Mouse (Mus musculus): ENCODE results near the gene Ms4a4c. TPM values are rescaled to one million over a fixed set of nuclear protein-coding genes. Genes with fewer than 3 reads are reported as not detected.
"Not testable (repeated sequence)": the region's sequence is repeated elsewhere in the genome, so short reads cannot be mapped to it uniquely, and the experiment has no call there.

Gene Ms4a4c
- not detected for total RNA-seq (2021)
- long read RNA-seq, experiment 1 = 0 reads
- long read RNA-seq, experiment 2 = 0 reads

GRCm38 (mm10) chr19:11404527-11404926 is at the start of gene Ms4a4c:
Gene Ms4a4c (plus strand): TSS chr19:11404770.
- no peak for DNase-seq (ENCODE audit: low spot score in 2 of 2)

GRCm38 (mm10) chr19:11355730-11356129 is 48.8 kb upstream of the Ms4a4c start:
- no peak for DNase-seq (ENCODE audit: low spot score in 2 of 2)

GRCm38 (mm10) chr19:11360106-11360505 is 44.5 kb upstream of the Ms4a4c start:
- DNase-seq (ENCODE audit: low spot score in 2 of 2) = no peak

GRCm38 (mm10) chr19:11362002-11362401 is 42.6 kb upstream of the Ms4a4c start:
- DNase-seq (ENCODE audit: low spot score in 2 of 2) = no peak

- DNase-seq (ENCODE audit: low spot score in 2 of 2) = no peak
These were observed 36.3 kb upstream of the Ms4a4c start for GRCm38 (mm10) chr19:11368310-11368709.

GRCm38 (mm10) chr19:11371181-11371580 is 33.4 kb upstream of the Ms4a4c start:
- DNase-seq (ENCODE audit: low spot score in 2 of 2) = no peak

- no peak for DNase-seq (ENCODE audit: low spot score in 2 of 2)
These were observed 29.3 kb upstream of the Ms4a4c start, which contains the start of gene Ms4a4a for GRCm38 (mm10) chr19:11375273-11375672. Gene Ms4a4a (plus strand): TSS chr19:11375523.

- no peak for DNase-seq (ENCODE audit: low spot score in 2 of 2)
These were observed 28.2 kb upstream of the Ms4a4c start for GRCm38 (mm10) chr19:11376399-11376798.

- no peak for DNase-seq (ENCODE audit: low spot score in 2 of 2)
These were observed 17.5 kb upstream of the Ms4a4c start for GRCm38 (mm10) chr19:11387109-11387508.

- DNase-seq (ENCODE audit: low spot score in 2 of 2) = no peak
These were observed 16.9 kb upstream of the Ms4a4c start for GRCm38 (mm10) chr19:11387685-11388084.

- DNase-seq (ENCODE audit: low spot score in 2 of 2) = no peak
These were observed 15.6 kb upstream of the Ms4a4c start for GRCm38 (mm10) chr19:11388949-11389348.

GRCm38 (mm10) chr19:11395769-11396168 is 8.8 kb upstream of the Ms4a4c start:
- no peak for DNase-seq (ENCODE audit: low spot score in 2 of 2)

GRCm38 (mm10) chr19:11407428-11407827 is 2.9 kb downstream of the Ms4a4c start:
- no peak for DNase-seq (ENCODE audit: low spot score in 2 of 2)

GRCm38 (mm10) chr19:11408591-11408990 is 4.0 kb downstream of the Ms4a4c start:
- DNase-seq (ENCODE audit: low spot score in 2 of 2) = no peak

- no peak for DNase-seq (ENCODE audit: low spot score in 2 of 2)
These were observed 7.1 kb downstream of the Ms4a4c start for GRCm38 (mm10) chr19:11411640-11412039.

GRCm38 (mm10) chr19:11414084-11414483 is 9.5 kb downstream of the Ms4a4c start:
- no peak for DNase-seq (ENCODE audit: low spot score in 2 of 2)

- DNase-seq (ENCODE audit: low spot score in 2 of 2) = no peak
These were observed 11.0 kb downstream of the Ms4a4c start for GRCm38 (mm10) chr19:11415581-11415980.

- DNase-seq (ENCODE audit: low spot score in 2 of 2) = not testable (repeated sequence)
These were observed 14.3 kb downstream of the Ms4a4c start for GRCm38 (mm10) chr19:11418865-11419264.

- not testable (repeated sequence) for DNase-seq (ENCODE audit: low spot score in 2 of 2)
These were observed 26.6 kb downstream of the Ms4a4c start for GRCm38 (mm10) chr19:11431209-11431608.

GRCm38 (mm10) chr19:11435058-11435834 is 30.7 kb downstream of the Ms4a4c start:
- DNase-seq (ENCODE audit: low spot score in 2 of 2) = no peak

- no peak for DNase-seq (ENCODE audit: low spot score in 2 of 2)
These were observed 38.8 kb downstream of the Ms4a4c start, which contains the start of gene Ms4a4b for GRCm38 (mm10) chr19:11443338-11443737. Gene Ms4a4b (plus strand): TSS chr19:11443553.

- DNase-seq (ENCODE audit: low spot score in 2 of 2) = no peak
These were observed 39.4 kb downstream of the Ms4a4c start for GRCm38 (mm10) chr19:11443964-11444363.

GRCm38 (mm10) chr19:11447238-11447637 is 42.7 kb downstream of the Ms4a4c start:
- DNase-seq (ENCODE audit: low spot score in 2 of 2) = no peak

All from gastrocnemius, postnatal 4 days (tissue).